Mouse (Mus musculus) left cerebral cortex, postnatal 14 days (tissue): ENCODE measurements around the gene Hist1h4j. TPM values are rescaled to one million over a fixed set of nuclear protein-coding genes. Genes with fewer than 3 reads are reported as not detected.
"Not testable (repeated sequence)": the region's sequence is repeated elsewhere in the genome, so short reads cannot be mapped to it uniquely, and the experiment has no call there.

Experiments
- DNase-seq, 2 experiments: peaks; one replicate each; pipeline ENCODE4 v3.0.0; 2021 to 2022; ENCODE audit warnings: low spot score in 2 of 2, mixed read lengths in 1 of 2
- intact Hi-C: fragments of 180-260 bp; cut with DNase I; formaldehyde crosslinking; loops from one replicate; pipeline ENCODE4 v1.15.1; 2025
- total RNA-seq, 2 experiments: library from RNA; stranded (reverse); gene quantifications; 2 replicates each; pipeline ENCODE4 v1.2.3; 2021

The Hist1h4j gene
- total RNA-seq, 2 experiments from 2014 or later = 15.4 to 16.2 TPM

GRCm38 (mm10) chr13:21721757-21722372, 13.0 kb upstream of the Hist1h4j start, which contains the start of gene Hist1h2bm:
Hist1h2bm (plus strand) TSS chr13:21722044.
- intact Hi-C loops = not testable (repeated sequence)
- DNase-seq = peak; percentile 75 to 89

- no peak for DNase-seq
- intact Hi-C loops = no loop called here
Measured at GRCm38 (mm10) chr13:21722373-21722925, 12.4 kb upstream of the Hist1h4j start.

DNA sequence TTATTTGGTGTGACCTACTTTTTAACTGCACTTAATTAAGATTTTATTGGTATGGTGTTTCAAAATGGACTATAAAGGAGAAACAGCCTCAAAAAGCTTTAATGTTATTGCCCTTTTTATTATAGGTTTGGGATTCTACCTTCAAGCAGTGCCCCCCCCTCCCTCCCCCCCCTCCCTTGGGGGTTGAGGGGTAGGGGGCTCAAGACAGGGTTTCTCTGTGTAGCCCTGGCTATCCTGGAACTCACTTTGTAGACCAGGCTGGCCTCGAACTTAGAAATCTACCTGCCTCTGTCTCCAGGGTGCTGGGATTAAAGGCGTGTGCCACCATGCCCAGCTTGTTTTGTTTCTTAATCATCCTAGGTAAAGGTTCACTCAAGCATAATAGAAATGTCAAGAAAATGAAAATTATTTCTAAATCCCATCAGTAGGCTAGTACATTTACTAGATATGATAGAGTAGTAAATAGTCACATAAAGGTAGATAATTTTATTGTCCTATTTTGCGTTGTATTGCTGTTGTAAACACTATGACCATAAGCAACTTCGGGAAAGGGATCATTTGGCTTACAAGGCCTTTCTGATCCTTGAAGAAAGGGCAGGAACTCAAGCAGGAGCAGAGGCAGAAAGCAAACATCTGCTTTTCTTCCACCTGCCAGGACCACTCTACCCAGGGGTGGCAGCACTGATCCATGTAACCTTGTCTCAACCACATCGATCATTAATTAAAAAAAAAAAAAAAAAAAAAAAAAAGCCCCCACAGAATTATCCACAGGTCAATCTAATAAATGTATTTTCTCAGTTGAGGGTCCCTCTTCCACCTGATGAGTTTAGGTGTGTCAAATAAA, 11.6 kb upstream of the Hist1h4j start:
- no peak for DNase-seq
- intact Hi-C loops = no loop called here

DNA sequence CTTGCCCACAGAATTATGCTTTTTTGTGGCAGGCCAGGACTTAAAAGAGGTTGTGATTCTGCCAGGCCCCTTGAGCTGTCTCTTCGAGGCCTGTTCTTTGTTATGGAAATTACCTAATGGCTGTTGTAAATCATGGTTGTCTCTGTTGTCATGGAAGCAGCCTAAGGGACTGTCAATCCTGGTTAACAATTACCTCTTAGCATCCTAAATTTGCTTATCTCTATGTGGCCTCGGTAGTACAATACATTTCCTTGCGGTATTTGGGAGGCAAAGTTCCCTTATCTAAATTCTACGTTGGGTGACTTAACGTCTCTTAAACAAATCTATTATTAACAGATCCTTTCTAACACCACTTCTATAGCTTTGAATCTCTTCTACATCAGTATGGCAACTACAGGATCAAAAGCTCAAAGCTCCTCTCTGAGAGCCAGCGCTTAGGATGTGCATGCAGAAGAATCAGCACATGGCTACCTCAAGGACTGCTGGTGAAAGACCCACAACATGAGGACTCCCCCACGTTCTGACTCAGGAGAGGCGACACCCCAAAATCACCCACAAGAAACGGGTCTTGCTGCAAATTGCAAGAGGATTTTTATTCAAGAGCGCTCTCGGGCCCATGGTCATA, 6.8 kb upstream of the Hist1h4j start:
- intact Hi-C loops = no loop called here
- DNase-seq = no peak

GRCm38 (mm10) chr13:21729544-21729943, 5.3 kb upstream of the Hist1h4j start:
- no peak for DNase-seq
- intact Hi-C loops = no loop called here

GRCm38 (mm10) chr13:21733466-21733865, 1.4 kb upstream of the Hist1h4j start:
- no peak for DNase-seq
- intact Hi-C loops = loop anchor here (2.0 kb wide), 1 partner anchor 19 kb away; no protein-coding TSS in a partner anchor

DNA sequence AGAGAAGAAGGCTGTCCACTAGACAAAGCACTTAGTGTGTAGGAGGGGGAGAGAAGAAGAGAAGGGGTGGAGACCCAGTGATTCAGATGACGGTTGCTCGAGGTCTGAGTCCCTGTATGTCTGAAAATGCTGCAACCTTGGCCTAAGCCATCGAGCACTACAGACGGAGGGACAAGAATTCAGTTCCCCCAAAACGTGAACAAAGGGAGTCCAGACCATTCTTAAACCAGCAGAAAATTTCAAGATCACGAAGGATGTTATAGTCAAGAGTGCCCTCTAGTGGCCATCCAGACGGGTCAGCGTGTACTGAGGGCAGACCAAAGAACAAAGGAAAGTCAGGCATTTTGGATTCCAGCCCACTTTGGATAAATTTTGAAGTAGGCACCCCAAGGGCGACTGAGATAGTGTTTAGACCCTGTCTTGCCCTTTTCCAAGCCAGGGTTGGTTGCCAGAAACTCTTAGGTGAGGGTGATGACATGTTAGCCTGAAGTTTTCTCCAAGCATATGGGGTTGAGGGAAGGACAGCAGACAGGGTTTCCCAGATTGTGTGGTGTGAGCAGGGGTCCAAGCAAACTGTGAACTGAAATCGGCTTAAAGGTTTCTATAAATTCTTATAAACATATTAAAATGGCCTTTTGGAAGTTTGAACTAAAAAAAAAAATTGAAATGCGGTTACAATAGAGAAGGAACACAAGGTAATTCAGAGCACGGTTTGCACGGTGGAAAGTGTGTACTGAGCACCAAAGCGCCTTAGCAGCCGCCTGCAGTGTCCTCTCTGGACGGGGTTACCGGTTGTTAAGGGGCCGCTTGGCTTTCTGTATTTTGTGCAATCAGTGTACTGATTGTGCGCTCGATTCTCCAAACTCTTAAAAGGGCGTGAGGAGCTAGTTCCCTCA, 606 bp upstream of the Hist1h4j start:
- DNase-seq = peak; percentile 77 to 82

GRCm38 (mm10) chr13:21745006-21745405, 10.1 kb downstream of the Hist1h4j start:
- no peak for DNase-seq
- intact Hi-C loops = no loop called here

More for the DNA sequence above, 606 bp upstream of the Hist1h4j start:
- intact Hi-C loops = no loop called here

GRCm38 (mm10) chr13:21749387-21750158, 14.7 kb downstream of the Hist1h4j start:
- intact Hi-C loops = loop anchor here (1.0 kb wide), 1 partner anchor 14 kb away; the partner anchor contains the start of gene Hist1h4j

GRCm38 (mm10) chr13:21750159-21751017, 15.5 kb downstream of the Hist1h4j start, which contains the start of gene Hist1h4k:
Hist1h4k (minus strand) TSS chr13:21750505.
- DNase-seq = peak; percentile 88 to 93
- intact Hi-C loops = loop anchor here (1.0 kb wide), 1 partner anchor 15 kb away; the partner anchor contains the start of gene Hist1h4j

More at GRCm38 (mm10) chr13:21749387-21750158, 14.7 kb downstream of the Hist1h4j start:
- DNase-seq = no peak

DNA sequence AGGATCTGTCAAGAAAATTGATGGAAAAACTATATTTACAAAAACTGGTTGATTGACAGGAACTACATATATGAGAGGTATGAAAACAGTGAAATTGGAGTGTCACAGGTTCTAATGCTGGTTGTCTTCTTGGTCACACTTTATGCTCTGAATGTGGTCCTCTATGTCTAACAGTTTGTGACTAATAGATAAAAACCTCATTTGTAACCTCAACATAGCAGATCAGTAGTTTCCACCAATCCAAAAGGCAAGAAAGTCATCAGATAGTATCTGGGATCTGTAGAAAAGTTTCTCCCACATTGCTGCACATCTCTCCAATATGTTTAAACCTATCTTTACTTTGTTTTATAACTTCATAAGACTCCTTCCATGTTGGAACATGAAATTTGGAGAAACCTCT, 16.6 kb downstream of the Hist1h4j start:
- DNase-seq = no peak
- intact Hi-C loops = no loop called here

GRCm38 (mm10) chr13:21751827-21752226, 17.0 kb downstream of the Hist1h4j start:
- DNase-seq = no peak
- intact Hi-C loops = no loop called here

DNA sequence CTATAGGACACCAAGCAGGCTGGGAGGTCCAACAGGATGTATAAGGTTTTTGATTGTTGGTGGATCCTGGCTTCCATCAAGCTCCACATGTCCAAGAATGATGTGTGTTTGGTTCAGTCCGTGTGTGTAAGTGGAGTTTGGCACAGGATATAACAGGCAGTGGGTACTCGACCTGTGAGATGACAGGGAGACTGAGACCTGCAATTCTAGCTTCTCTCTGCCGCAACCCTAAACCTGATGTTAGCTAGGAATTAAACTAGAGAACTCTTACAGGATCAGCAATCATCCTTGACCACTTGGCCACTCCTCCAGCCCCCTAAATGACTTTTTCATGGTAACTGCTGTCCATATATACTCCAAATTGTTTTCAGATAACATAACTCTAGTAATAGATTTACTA, 17.5 kb downstream of the Hist1h4j start:
- DNase-seq = no peak

GRCm38 (mm10) chr13:21753051-21753523, 18.2 kb downstream of the Hist1h4j start:
- no peak for DNase-seq
- intact Hi-C loops = no loop called here

More for the DNA sequence above, 17.5 kb downstream of the Hist1h4j start:
- intact Hi-C loops = no loop called here

DNA sequence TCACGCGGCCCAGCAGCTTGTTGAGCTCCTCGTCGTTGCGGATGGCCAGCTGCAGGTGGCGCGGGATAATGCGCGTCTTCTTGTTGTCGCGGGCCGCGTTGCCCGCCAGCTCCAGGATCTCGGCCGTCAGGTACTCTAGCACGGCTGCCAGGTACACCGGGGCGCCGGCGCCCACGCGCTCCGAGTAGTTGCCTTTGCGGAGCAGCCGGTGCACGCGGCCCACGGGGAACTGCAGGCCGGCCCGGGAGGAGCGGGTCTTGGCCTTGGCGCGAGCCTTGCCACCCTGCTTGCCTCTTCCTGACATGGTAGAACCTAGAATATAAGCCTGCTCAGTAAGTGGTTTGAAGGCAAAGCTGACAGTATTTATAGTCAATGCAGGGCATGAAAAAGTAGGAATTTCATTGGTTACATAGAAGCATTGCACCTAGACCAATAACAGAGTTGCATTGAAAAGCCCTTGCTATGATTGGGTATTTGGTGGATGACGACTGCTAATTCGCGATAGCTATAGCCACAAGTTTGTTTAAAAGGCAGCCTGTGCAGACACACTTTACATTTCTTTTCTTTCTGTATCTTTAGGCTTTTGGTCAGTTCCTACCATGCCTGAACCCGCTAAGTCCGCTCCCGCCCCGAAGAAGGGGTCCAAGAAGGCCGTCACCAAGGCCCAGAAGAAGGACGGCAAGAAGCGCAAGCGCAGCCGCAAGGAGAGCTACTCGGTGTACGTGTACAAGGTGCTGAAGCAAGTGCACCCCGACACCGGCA, 18.8 kb downstream of the Hist1h4j start, which contains the start of the genes Hist1h2ak and Hist1h2bn:
Gene Hist1h2ak (minus strand): TSS at position 304 of the 762 bp plus-strand sequence.
Gene Hist1h2bn (plus strand): TSS at position 600 of the 762 bp plus-strand sequence.
- peak; percentile 82 to 93 for DNase-seq
- intact Hi-C loops = not testable (repeated sequence)
